Mouse (Mus musculus): Measurements from ENCODE around the gene Flywch1.

- no peak for TF ChIP-seq GATA1 (IDR thresholded peaks at IDR 0.05; ENCODE audit: borderline replicate concordance, low read length)
- TF ChIP-seq FLI1 (IDR thresholded peaks at IDR 0.05; ENCODE audit: low read length): no peak
Observed at GRCm38 (mm10) chr17:23706212-23706611, 65.2 kb downstream of the Flywch1 start.

All from megakaryocyte, embryonic 14.5 days (primary cell).